ENCODE assay signal across 8 mouse cellular contexts in the genomic region with DNA sequence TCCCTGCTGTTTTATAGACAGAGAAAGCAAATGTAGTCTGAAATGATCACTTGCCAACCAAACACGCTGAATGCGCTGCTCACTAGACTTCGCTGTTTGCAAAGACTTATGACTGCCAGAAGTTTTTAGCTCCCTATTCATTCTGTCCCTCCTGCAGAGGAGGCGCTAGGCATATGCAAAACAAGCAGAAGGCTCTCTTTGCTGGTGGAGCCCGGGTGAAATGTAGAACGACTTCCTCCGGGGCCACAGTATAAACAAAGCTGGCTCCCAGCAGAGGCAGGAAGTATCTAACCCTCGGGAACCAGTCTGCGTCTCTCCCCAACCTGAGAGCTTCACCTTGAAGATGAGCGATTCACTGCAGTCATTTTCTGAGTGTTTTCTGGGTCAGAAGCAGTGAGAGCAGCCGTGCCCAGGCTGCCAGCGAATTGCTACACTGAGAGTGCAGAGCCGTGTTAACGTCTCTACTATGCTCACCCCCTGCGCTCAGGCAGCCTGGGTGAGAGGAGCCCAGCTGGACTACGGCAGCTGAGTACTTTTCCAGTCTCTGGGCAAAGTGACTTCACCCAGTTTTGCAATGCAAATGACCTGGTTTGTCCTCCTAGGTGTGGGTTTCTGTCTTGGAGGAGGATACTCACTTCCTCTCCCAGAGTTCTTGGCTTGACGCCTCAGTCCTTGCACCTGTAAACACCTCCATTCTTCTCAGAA. TPM values are rescaled to one million over a fixed set of nuclear protein-coding genes. Genes with fewer than 3 reads are reported as not detected.
A peak's percentile ranks its signal among the peaks of the same experiment; 100 is the strongest.
DNase-seq lines count a peak whose midpoint lies in the region; ATAC-seq lines count a peak whose summit lies in the region.

No protein-coding gene starts in this region.

- H3K27me3 ChIP-seq in embryonic facial prominence, embryonic 12.5 days = no peaks in the 10 kb centered on the region
- 0 out of 2 replicates have a peak, but pooled peaks cover 3% of the 10 kb centered on the region for H3K27me3 ChIP-seq in hindbrain, embryonic 13.5 days
- H3K27me3 ChIP-seq in midbrain, embryonic 10.5 days (ENCODE audit: low read depth, poor library complexity, severe bottlenecking) = peaks cover 10% of the 10 kb centered on the region
- H3K27me3 ChIP-seq in stomach, embryonic 14.5 days (ENCODE audit: control insufficient read depth, insufficient read depth, low read length) = no peaks in the 10 kb centered on the region

- peak; percentile 38 to 81 for DNase-seq in adrenal gland, adult (ENCODE audit: inconsistent age in 2 of 2, low spot score in 1 of 2)
- no peak for DNase-seq in adrenal gland, postnatal 4 days (ENCODE audit: low spot score in 2 of 2)
- peak; percentile 67 for DNase-seq in T-cell, adult 2 months (ENCODE audit: low spot score)
- peak; percentile 31 to 46 for DNase-seq in left cerebral cortex, postnatal 14 days (ENCODE audit: low spot score in 2 of 2)
- no peak for DNase-seq in midbrain, embryonic 10.5 days (ENCODE audit: low spot score)

- no peaks in the 10 kb centered on the region for H3K36me3 ChIP-seq in embryonic facial prominence, embryonic 12.5 days
- no peaks in the 10 kb centered on the region for H3K36me3 ChIP-seq in hindbrain, embryonic 13.5 days
- no peaks in the 10 kb centered on the region for H3K36me3 ChIP-seq in midbrain, embryonic 10.5 days
- H3K36me3 ChIP-seq in stomach, embryonic 14.5 days (ENCODE audit: control insufficient read depth, insufficient read depth, low read length) = no peaks in the 10 kb centered on the region

- H3K4me3 ChIP-seq in embryonic facial prominence, embryonic 12.5 days = peak overlapping the region; percentile 26
- H3K4me3 ChIP-seq in hindbrain, embryonic 13.5 days = peak overlapping the region; percentile 25
- peak overlapping the region; percentile 47 for H3K4me3 ChIP-seq in midbrain, embryonic 10.5 days
- H3K4me3 ChIP-seq in stomach, embryonic 14.5 days (ENCODE audit: low read depth, low read length) = peak overlapping the region; percentile 0; the same call in 1 of the 2 replicates

- peaks cover 7% of the 10 kb centered on the region; the same call in 1 of the 2 replicates for H3K4me1 ChIP-seq in embryonic facial prominence, embryonic 12.5 days
- peaks cover 14% of the 10 kb centered on the region for H3K4me1 ChIP-seq in hindbrain, embryonic 13.5 days (replicated peaks)
- H3K4me1 ChIP-seq in midbrain, embryonic 10.5 days = peaks cover 13% of the 10 kb centered on the region
- no peaks in the 10 kb centered on the region for H3K4me1 ChIP-seq in stomach, embryonic 14.5 days (ENCODE audit: control insufficient read depth, insufficient read depth, low read length)

- no peak overlapping the region for H3K9ac ChIP-seq in embryonic facial prominence, embryonic 12.5 days
- H3K9ac ChIP-seq in hindbrain, embryonic 13.5 days = peak overlapping the region; percentile 63; the same call in 1 of the 2 replicates
- H3K9ac ChIP-seq in stomach, embryonic 14.5 days (replicated peaks; ENCODE audit: low read depth, low read length) = no peak overlapping the region

- peak overlapping the region; percentile 50 for H3K4me2 ChIP-seq in embryonic facial prominence, embryonic 12.5 days (replicated peaks)
- H3K4me2 ChIP-seq in hindbrain, embryonic 13.5 days = peak overlapping the region; percentile 62
- peak overlapping the region; percentile 33 for H3K4me2 ChIP-seq in stomach, embryonic 14.5 days (replicated peaks; ENCODE audit: low read depth, low read length)

- WGBS in embryonic facial prominence, embryonic 12.5 days = 8% methylated on average over 17 of the region's 17 CpGs
- WGBS in hindbrain, embryonic 13.5 days = 3% methylated on average over 17 of the region's 17 CpGs
- 6% methylated on average over 17 of the region's 17 CpGs for WGBS in midbrain, embryonic 10.5 days
- 7% methylated on average over 17 of the region's 17 CpGs for WGBS in stomach, embryonic 14.5 days

- intact Hi-C loops in left cerebral cortex, postnatal 14 days (cut with DNase I) = no loop called here

- H3K9me3 ChIP-seq in embryonic facial prominence, embryonic 12.5 days = no peaks in the 10 kb centered on the region
- no peaks in the 10 kb centered on the region for H3K9me3 ChIP-seq in hindbrain, embryonic 13.5 days
- H3K9me3 ChIP-seq in midbrain, embryonic 10.5 days (replicated peaks) = no peaks in the 10 kb centered on the region
- H3K9me3 ChIP-seq in stomach, embryonic 14.5 days (ENCODE audit: control insufficient read depth, low read depth, low read length) = no peaks in the 10 kb centered on the region

- ATAC-seq in embryonic facial prominence, embryonic 12.5 days (ENCODE audit: insufficient number of reproducible peaks, insufficient read depth, low FRiP score, low TSS enrichment) = no peak
- peak; percentile 72 for ATAC-seq in hindbrain, embryonic 13.5 days (ENCODE audit: low FRiP score)
- peak; percentile 37; the same call in 1 of the 2 replicates for ATAC-seq in stomach, embryonic 14.5 days (ENCODE audit: insufficient number of reproducible peaks, insufficient read depth, low FRiP score, low read depth)

- H3K27ac ChIP-seq in embryonic facial prominence, embryonic 12.5 days = no peak overlapping the region
- peak overlapping the region; percentile 55; the same call in 1 of the 2 replicates for H3K27ac ChIP-seq in hindbrain, embryonic 13.5 days
- H3K27ac ChIP-seq in midbrain, embryonic 10.5 days (replicated peaks) = peak overlapping the region; percentile 69
- no peak overlapping the region for H3K27ac ChIP-seq in stomach, embryonic 14.5 days (ENCODE audit: low read length)

RNA-seq across cellular contexts. Expression of gene Sptb, which starts 15.4 kb away (rescaled TPM):
- total RNA-seq in adrenal gland, postnatal 4 days (2021) = 10 to 100 TPM; 72.0 to 85.6 TPM
- 1.6 and 1.8 TPM in 2 replicates for polyA plus RNA-seq in embryonic facial prominence, embryonic 12.5 days (2016; fragmentation: Nextera tagmentation; extraction: Ambion mirVana)
- 2.5 and 3.2 TPM in 2 replicates for polyA plus RNA-seq in hindbrain, embryonic 13.5 days (2015; fragmentation: Nextera tagmentation; extraction: Ambion mirVana)
- 10 to 100 TPM; 58.2 to 60.5 TPM for total RNA-seq in left cerebral cortex, postnatal 14 days (2021)
- polyA plus RNA-seq in midbrain, embryonic 10.5 days (2016; fragmentation: Nextera tagmentation; extraction: Ambion mirVana) = 3.7 and 3.8 TPM in 2 replicates
- polyA plus RNA-seq in stomach, embryonic 14.5 days (2014; fragmentation: Nextera tagmentation; extraction: Ambion mirVana) = 1.5 and 1.6 TPM in 2 replicates

Comparison
In these comparisons a context has a peak if more than half of its experiments do, and no peak if none do; other contexts are left out.
1. DNase-seq: peak in adrenal gland, adult (2 of 2), T-cell, adult 2 months (single experiment) and left cerebral cortex, postnatal 14 days (2 of 2); none in adrenal gland, postnatal 4 days (0 of 2) and midbrain, embryonic 10.5 days (single experiment).
2. H3K27ac ChIP-seq: peak in hindbrain, embryonic 13.5 days (single experiment) and midbrain, embryonic 10.5 days (single experiment); none in embryonic facial prominence, embryonic 12.5 days (single experiment) and stomach, embryonic 14.5 days (single experiment).
3. Peak in every context shown above with its lines, with median percentiles within 50 percentile points of each other: H3K4me2 ChIP-seq and H3K4me3 ChIP-seq.